Mouse (Mus musculus) ES-E14 (cell line): ENCODE data around the gene Tcn2.
A peak's percentile ranks its signal among the peaks of the same experiment; 100 is the strongest.

Source experiments
- CHD2 ChIP-seq: IDR thresholded peaks from 2 replicates; pipeline ENCODE4 v1.6.1; 2014; ENCODE audit warnings: mild to moderate bottlenecking, low read depth, low read length, inconsistent platforms
- HCFC1 ChIP-seq: IDR thresholded peaks from 2 replicates; pipeline ENCODE4 v1.6.1; 2012; ENCODE audit warnings: low read length, inconsistent platforms, borderline replicate concordance; ENCODE audit not compliant: insufficient read depth
- ZC3H11A ChIP-seq: IDR thresholded peaks from 2 replicates; pipeline ENCODE4 v1.6.1; 2012; ENCODE audit warnings: low read depth, mild to moderate bottlenecking, inconsistent platforms, low read length, borderline replicate concordance

DNA sequence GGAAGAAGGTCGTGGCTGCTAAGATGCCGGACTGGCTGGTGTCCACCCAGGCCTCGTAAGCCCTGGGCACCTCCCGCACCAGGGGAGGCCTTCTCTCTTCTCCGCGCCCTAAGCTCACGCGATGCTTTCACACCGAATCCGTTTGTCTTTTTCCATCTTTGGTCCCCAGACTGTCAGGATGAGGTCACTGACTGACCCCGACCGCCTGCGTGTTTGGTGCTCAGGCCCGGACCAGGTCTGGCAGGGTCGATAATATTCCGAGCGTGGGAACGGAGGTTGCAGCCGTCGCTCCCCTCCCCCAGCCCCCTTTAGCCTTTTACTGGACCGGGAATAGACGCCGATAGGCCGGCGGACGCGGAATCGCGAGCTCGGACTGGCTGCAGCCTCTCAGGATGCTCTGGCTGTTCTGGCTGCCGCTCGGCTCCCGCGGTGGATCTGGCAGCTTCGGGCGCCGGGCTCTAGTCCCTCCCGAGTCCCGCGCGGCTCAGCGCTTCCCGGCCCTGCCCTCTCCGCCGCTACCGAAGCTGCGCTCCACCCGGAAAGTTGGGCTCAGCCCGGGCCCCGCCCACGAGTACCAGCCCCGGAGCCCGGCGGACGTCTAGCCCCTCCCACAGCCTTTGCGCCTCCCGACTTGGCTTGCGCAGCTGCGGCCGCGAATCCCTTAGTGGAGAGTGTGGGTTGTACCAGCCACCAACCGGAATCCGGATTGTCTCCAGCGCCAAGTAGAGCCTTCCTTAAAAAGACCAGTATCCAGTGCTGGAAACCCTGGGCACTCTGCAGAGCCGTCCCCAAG lies 18.4 kb downstream of the Tcn2 start:
- TF ChIP-seq HCFC1 (0 out of 2 replicates have a peak, but pooled peaks have one; percentile 57), CHD2 (no peak), ZC3H11A (no peak)
